Mouse (Mus musculus) activated CD4-positive, CD25-positive, alpha-beta regulatory T cell, adult 4 months (primary cell): ENCODE results near the gene Bglap3. TPM values are rescaled to one million over a fixed set of nuclear protein-coding genes. Genes with fewer than 3 reads are reported as not detected.
"Not testable (repeated sequence)": the region's sequence is repeated elsewhere in the genome, so short reads cannot be mapped to it uniquely, and the experiment has no call there.

ENCODE experiments used
- ATAC-seq: one replicate; pipeline ENCODE4 v1.8.0; 2017
- polyA plus RNA-seq, 2 experiments: library from polyadenylated mRNA; unstranded; fragments of 100-300 nt; shearing (Covaris generic); gene quantifications; one replicate each; pipeline ENCODE4 v1.2.1; 2017

Bglap3 gene
- polyA plus RNA-seq, 2 experiments from 2014 or later: not detected

DNA sequence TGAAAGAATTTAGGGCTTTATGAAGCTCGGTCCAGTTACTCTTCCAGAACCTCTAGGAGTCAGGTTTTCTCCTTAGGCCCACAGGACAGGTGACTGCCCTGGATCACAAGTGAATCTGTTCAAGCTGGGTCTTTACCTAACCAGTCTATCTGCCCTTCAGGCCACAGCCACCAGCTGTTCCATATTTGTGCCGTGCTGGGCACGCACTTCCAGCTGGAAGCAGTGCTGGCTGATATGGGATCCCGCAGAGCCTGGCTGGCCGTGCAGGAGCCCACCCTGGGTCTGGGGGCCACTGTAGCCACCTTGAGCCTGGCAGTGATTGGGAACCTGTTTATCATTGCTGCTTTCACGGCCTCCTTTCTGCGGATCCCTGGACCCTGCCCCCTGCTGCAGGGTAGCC is 4.1 kb upstream of the Bglap3 start:
- not testable (repeated sequence) for ATAC-seq

DNA sequence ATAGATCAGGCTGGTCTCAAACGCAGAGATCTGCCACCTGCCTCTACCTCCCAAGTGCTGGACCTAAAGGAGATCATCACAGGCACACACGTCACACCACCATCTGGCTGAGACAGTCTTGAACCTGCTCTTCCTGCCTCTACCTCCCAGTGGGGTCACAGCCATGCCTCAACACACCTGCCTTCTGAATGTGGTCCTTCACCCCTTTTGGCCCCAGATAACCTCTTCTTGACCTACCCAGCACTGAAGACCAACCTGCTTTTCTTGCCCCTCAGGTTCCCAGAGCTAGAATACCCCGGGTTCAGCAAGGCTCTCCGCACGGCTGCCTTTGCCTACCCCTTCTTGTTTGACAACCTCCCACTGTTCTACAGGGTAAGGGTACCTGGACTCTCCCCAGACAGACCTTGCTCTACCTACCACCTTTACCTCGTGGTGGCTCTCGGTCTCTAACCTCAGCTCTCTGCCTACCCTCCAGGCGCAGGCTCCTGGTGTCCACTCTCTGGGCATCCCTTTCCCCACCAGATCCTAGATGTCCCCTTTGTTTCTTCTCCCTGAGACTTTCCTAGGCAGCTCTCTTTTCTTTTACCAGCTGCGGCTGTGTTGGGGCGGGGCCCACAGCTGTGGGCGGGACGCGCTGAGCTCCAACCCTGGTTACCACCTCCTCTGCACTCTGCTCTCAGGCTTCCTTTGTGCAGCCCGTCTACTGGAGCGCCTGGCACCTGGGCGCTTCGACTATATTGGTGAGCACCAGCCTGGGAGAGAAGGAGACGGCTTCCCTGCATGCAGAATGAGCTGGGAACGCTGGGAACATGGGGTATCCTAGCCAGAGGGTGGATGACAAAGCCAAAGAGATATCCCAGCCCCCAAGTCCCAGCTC is 3.4 kb upstream of the Bglap3 start:
- peak; percentile 84 for ATAC-seq

DNA sequence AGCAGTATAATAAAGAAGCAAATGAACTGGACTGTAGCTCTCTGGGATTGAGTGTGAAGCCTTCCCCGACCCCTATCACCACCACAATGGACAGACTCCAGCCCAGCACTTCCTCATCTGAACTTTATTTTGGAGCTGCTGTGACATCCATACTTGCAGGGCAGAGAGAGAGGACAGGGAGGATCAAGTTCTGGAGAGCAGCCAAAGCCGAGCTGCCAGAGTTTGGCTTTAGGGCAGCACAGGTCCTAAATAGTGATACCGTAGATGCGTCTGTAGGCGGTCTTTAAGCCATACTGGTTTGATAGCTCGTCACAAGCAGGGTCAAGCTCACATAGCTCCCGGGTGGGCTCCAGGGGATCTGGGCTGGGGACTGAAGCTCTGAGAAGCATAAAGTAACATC is 4.0 kb downstream of the Bglap3 start:
- ATAC-seq: not testable (repeated sequence)

DNA sequence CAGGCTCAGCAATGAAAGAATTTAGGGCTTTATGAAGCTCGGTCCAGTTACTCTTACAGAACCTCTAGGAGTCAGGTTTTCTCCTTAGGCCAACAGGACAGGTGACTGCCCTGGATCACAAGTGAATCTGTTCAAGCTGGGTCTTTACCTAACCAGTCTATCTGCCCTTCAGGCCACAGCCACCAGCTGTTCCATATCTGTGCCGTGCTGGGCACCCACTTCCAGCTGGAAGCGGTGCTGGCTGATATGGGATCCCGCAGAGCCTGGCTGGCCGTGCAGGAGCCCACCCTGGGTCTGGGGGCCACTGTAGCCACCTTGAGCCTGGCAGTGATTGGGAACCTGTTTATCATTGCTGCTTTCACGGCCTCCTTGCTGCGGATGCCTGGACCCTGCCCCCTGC is 5.0 kb downstream of the Bglap3 start:
- ATAC-seq: not testable (repeated sequence)

DNA sequence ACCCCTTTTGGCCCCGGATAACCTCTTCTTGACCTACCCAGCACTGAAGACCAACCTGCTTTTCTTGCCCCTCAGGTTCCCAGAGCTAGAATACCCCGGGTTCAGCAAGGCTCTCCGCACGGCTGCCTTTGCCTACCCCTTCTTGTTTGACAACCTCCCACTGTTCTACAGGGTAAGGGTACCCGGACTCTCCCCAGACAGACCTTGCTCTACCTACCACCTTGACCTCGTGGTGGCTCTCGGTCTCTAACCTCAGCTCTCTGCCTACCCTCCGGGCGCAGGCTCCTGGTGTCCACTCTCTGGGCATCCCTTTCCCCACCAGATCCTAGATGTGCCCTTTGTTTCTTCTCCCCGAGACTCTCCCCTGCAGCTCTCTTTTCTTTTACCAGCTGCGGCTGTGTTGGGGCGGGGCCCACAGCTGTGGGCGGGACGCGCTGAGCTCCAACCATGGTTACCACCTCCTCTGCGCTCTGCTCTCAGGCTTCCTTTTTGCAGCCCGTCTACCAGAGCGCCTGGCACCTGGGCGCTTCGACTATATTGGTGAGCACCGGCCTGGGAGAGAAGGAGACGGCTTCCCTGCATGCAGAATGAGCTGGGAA is 5.6 kb downstream of the Bglap3 start:
- peak; percentile 84 for ATAC-seq

DNA sequence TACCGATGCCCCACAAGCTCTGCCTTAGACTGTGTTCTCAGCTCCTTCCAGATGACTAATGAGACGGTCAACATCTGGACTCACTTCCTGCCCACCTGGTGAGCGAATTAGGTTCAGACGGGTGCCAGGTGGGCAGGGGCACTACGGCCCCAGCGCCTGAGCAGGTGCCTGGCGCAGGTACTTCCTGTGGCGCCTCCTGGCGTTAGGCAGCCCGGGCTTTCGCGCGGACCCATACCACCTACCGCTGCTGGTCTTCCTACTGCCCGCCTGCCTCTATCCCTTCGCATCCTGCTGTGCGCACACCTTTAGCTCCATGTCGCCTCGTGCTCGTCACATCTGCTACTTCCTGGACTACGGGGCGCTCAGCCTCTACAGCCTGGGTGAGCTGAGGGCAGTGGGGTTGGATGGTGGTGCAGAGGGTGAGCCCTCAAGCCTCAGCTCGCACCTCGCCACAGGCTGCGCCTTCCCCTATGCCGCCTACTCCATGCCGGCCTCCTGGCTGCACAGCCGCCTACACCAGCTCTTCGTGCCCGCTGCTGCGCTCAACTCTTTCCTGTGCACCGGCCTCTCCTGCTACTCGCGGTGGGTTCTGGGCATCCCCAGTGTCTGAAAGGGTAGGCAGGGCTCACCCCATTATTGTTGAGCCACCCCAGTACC is 6.7 kb downstream of the Bglap3 start:
- ATAC-seq: no peak

DNA sequence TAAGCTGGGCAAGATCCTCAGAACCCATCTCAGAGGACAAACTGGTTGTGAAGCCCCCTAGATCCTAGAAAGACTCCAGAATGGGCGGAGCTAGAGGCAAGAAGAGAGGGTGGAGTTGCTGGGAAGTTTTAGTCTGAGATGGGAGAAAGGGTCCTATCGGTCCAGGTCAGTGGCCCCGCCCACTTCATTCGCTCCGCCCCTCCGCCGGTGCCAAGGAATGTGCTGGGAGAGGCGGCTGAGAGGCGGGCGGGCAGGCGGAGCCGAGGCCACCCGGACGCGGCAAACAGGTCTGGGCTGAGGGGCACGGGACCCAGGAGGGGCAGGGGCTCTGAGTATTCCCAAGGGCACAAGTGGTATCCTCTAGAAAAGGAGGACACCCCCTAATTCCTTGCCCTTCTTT is 8.2 kb downstream of the Bglap3 start, which contains the start of gene Paqr6:
TSS of gene Paqr6 (plus strand) at position 248 of the 400 bp plus-strand sequence.
- no peak for ATAC-seq

DNA sequence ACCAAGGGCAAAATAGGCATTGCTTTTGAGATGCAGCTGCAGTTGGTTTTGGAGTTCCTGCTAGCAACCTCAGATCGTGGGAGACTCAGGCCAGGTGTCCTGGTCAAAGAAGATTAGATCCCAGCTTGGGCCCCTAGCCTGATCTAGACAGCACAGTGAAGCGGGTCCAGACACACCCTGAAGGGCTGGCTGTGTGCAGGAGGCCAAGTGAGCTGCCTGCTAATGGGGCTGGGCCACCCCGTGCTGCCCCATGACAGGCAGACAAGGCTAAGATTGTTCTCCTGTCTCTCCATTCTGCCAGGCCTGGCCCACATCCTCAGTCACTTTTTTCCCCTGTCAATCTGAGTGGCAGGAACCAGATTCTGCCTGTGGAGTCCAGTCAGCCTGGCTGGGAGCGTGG is 8.8 kb downstream of the Bglap3 start:
- ATAC-seq: no peak

DNA sequence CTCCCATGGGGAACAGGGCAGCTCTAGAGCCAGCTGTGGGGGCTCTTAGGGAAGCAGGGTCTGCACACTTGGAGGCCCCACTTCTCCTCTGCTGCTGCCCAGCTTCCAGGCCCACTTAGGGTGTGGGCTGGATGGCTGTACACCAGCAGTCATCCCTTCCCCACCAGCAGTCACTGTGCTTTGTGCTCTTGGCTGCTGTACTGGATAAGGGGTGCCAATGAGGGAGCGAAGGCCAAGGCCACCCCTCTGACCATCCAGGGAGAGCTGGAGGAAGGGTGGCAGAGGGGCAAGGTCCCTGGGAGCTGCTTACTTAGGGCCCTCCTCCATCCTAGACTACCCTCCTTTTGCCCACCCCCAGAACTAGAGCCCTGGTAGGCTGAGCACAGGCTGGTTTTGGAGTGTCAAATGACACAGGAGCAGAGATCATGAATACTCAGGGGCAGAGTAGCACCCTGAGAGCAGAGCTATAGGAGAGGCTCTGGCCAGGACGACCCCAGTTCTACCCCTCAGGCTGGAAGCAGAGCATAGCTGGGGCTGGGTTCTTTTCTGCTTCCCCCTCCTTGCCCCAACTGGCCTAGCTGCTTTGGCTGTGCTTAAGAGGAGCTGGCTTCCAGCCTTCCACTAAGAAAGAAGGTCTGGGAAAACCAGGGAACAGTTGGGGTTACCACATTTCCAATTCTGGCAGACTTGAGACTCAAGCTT is 10.8 kb downstream of the Bglap3 start:
- ATAC-seq: no peak

DNA sequence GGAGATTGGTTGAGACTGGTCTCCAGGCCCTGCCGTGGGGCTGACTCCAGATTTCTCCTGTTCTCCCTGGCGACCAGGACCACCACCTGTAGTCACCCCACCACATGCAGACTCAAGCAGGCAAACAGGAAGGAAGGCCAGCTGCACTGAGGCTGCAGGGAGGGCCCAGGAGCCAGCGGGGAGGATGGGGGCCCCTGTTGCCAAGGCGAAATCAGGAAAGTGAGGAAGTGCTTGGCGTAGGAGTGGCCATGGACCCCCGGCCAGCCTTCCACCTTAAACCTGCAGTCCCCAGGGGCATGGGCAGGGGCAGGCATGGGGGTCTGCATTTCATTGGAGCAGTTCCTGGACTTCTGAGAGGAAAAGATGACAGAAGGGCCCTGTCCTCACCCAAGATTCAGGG is 11.4 kb downstream of the Bglap3 start:
- no peak for ATAC-seq

DNA sequence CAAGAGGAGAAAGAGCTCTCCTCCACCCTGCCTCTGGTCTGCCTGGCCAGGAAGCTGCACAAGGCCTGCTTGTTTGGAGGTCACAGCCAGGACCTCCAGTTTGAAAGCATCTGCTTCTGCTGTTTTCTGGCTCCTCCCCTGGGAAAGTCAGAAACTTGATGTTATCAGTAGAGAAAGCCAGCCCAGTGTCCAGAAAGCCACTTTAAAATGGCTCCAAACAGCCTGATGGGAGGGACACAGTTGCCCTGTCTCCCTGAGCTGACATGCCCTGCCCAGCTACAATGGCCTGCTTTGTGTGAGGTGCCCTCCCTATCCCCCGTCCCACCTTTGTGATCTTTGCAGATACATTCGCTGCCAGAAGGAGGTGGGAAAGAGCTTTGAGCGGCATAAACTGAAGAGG is 12.6 kb downstream of the Bglap3 start:
- no peak for ATAC-seq

DNA sequence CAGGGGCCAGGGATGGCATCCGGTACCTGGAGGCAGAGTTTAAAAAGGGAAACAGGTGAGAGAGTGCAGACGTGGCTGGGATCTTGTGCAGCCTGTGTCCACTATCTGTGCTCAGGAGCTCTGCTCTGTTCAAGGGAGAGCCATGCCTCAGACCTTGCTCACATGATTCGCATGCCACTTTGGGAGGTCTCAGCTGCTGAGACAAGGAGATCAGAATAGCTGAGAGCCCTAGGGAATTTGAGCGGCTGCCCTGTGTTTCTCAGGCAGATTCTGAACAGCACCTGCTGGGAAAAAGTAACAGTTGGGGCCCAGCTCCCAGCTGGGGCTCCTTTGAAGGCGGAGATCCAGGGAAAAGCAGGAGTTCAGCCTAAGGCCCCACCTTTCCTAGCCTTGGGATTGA is 13.0 kb downstream of the Bglap3 start:
- ATAC-seq: no peak

DNA sequence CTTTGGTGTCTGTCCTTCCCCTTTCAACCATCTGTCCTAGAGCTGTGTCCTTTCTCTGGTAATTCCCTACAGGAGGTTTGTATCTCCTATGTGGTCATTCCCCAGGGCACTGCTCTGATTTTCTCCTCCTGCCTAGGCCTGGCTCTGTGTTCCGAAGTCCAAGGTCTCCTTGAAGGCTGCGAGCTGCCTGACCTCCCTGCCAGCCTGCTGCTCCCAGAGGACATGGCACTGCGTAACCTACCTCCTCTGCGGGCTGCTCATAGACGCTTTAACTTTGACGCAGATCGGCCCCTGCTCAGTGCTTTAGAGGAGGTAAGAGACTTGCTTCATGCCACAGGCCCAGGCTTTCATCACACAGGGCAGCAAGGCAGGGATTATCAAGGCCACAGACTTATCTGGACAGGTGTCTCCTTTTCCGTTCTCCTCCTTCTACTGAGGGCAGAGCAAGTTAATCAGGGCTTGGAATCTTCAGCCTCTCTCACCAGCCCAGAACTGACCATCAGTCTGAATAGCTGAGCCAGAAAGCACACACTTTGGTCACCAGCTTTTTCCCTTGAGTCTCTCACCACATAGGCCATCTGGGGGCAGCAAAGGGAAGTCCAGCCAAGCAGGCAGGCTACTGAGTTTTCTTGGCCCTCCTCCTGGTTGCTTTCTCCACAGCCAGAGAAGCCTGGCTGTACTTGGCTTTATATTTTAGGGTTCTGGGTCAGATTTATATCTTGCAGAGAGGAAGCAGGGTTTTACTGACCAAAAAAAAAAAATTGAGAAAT is 18.0 kb downstream of the Bglap3 start:
- no peak for ATAC-seq

DNA sequence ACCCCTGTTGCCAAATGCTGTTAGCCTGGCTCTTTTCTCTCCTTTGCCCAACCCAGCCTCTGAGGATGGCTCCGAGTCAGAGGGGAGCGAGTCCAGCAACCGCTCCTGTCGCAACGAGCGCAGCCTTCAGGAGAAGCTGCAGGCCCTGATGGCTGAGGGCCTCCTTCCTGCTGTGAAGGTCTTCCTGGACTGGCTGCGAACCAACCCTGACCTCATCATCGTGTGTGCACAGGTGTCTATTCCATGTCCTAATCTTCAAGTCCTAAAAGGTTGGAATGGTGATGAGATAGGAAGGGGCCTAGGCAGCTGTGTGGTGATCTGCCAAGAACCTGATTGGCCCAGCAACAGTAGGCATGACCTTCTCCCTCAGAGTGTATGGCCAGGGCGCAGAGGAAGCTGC is 19.6 kb downstream of the Bglap3 start:
- no peak for ATAC-seq

DNA sequence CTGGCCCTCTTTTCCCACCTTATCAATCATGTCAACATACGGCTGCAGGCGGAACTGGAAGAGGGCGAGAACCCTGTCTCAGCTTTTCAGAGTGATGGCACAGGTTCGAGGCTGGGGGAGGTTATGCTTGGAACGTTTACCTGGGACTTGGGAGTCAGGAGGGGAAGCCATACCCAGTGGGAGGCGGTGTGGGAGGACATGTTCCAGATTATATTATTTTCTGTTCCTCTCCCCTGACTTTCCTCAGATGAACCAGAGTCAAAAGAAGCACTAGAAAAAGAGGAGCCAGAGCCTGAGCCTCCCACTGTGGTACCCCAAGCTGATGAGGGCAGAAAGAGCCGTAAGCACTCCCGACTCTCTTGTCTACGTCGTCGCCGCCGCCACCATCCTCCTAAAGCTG is 21.8 kb downstream of the Bglap3 start:
- ATAC-seq: no peak

DNA sequence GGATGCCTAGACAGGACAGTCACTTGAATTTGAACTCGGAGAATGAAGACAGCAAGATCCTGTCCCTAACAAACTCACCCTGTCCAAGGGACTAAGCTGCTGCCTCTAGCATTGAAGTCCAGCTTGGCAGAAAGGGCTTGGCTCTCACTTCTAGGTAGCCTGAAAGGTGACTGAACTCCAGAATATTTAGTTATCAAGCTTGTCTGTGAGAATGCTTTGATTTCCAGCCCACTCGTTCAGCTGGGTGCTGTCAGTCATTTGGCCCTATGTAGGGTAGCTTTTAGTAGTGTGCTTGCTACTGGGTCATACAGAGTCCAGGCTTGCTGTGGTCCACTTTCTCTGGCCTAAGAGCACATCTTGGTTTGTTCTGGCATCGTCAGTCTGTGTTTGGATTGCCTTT is 33.5 kb downstream of the Bglap3 start:
- no peak for ATAC-seq

DNA sequence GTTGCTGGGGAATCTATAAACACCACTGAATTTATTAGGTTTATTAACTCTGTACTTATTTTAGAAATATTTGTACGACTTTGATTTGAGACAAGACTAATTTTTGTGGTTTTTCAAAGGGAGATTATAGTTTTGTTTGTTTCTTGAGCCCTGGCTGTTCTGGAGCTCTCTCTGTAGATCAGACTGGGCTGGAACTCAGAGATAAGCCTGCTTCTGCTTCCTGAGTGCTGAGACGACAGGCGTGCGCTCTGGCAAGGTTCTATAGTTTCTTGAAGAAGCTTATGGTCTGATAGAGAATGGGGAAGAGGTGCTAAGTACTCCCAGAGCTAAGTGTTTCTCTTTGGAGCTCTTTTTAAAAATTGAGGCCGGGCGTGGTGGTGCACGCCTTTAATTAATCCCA is 34.2 kb downstream of the Bglap3 start:
- ATAC-seq: no peak

DNA sequence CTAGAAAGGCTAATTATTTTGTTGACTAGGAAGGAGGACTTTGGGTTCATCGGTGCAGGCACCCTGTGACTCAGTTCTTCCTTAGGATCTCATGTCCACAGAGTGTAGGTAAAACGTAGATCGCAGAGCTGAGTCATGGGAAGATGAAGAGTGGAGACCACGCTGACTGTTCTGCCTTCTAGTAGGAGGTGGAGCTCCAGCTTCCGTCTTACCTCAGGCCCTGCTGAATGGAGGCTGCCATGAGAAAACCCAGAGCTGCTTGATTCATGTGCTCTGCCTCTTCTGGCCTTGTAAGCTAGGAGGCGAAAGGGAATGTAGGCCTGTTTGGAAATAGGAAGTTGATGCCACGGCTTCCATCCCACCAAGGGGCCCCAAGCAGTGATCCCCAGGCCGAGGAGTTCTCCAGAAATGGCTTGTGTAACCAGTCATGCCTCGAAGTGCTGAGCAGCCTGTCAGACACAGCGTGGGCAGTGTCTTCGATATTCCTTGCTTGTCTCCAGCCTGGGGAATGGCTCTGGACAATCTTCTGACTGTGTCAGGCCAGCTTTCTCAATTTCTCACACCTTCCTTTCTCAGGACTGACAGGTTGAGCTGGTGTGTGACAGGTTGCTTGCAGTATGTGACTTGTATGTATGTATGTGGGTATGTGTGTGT is 35.0 kb downstream of the Bglap3 start:
- ATAC-seq: peak; percentile 22

DNA sequence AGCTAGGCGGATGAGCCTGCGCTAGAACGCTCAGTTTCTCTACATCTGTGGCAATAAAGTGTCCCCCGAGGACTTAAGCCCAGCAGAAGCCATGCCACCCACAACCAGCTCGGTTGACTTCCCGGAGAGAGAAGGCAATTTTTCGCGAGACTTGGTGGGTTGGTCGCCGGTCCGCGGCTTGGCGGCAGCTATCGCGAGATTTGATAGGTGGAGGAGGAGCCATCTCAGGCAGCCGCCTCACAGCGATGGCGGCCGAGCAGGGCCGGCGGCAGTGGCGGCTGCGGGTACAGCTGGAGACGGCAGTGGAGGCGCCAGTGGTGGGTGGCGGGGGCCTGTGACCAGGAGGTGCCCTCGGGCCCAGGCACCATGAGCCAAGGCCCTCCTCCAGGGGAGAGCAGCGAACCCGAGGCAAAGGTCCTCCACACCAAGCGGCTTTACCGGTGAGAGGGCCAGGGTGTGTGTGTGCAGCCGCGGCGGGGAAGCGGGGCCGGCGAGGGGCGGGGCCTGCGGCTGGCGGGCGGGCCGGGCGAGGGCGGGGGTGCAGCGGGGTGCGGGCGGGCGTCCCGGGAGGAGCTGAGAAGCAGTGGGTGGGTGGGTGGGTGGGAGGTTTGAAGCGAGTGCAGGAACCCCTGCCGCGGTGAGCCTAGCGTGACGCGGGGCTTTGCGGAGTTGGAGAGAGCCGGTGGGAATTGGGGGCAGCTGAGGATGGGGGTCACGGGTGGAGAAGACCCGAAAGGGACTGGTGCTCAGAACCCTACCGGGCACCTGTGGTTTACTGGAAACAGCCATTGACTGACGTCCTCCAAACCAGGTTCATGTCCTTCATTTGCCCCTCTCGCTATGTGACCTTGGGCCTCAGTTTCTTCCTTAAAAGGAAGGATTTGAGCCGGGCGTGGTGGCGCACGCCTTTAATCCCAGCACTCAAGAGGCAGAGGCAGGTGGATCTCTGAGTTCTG is 36.2 kb downstream of the Bglap3 start, which contains the start of the genes Tmem79 and Smg5:
TSS of gene Tmem79 (minus strand) at position 91 of the 956 bp plus-strand sequence.
TSS of gene Smg5 (plus strand) at position 203 of the 956 bp plus-strand sequence.
- ATAC-seq: peak; percentile 94

DNA sequence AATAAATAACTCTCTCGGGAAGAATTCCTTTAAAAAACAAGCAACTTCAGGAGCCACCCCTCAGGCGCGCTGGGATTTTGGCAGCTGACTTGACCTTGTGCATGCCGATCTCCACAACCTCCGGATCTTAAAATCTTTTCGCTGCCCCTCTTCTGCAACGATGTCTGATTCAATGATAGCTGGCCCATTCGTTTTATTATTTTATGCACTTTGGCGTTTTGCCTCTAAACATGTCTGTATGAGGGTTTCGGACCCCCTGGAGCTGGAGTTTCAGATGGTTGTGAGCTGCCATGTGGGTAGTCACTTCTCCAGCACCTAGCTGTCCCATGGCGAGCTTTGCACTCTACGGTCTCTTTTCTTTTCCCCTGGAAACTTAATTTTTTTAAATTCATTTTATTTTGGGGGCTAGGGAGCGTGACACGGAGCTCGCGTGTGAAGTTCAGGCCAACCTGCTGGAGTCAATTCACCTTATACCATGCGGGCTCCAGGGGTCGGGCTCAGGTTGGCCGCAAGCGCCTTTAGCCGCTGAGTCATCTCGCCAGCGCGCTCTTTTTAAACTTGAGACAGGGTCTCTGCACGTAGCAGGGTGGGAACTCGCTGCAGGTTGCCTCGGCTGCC is 37.0 kb downstream of the Bglap3 start:
- peak; percentile 7 for ATAC-seq
